Mouse (Mus musculus): ENCODE data around the gene Cyp2u1. TPM values are rescaled to one million over a fixed set of nuclear protein-coding genes. Genes with fewer than 3 reads are reported as not detected.

The Cyp2u1 gene
- polyA plus RNA-seq, 1 experiment = 4.1 TPM

- H3K36me3 ChIP-seq (ENCODE audit: control insufficient read depth, insufficient read depth) = no peaks in the 10 kb centered on the region
- H3K27me3 ChIP-seq (ENCODE audit: control insufficient read depth, insufficient read depth, insufficient read length) = no peaks in the 10 kb centered on the region
- no peak overlapping the region for H3ac ChIP-seq (ENCODE audit: control insufficient read depth, insufficient read length)
- no peak overlapping the region for H3K4me2 ChIP-seq (ENCODE audit: low read depth)
- TF ChIP-seq MAX (IDR thresholded peaks at IDR 0.05; ENCODE audit: low read depth) = no peak
- no peak for TF ChIP-seq TCF3 (IDR thresholded peaks at IDR 0.05; ENCODE audit: insufficient read length, low read depth)
- no peak for TF ChIP-seq TCF12 (IDR thresholded peaks at IDR 0.05; ENCODE audit: insufficient read depth, poor library complexity, severe bottlenecking)
- no peak for TF ChIP-seq REST (IDR thresholded peaks at IDR 0.05; ENCODE audit: insufficient read depth, insufficient read length)
- no peak for TF ChIP-seq CEBPB (IDR thresholded peaks at IDR 0.05; ENCODE audit: insufficient read depth, poor library complexity, severe bottlenecking)
- TF ChIP-seq POLR2A (IDR thresholded peaks at IDR 0.05; ENCODE audit: insufficient read length, low read depth) = no peak
- TF ChIP-seq MYOG (IDR thresholded peaks at IDR 0.05; ENCODE audit: control insufficient read depth in 1 of 3, insufficient read depth in 1 of 3, insufficient read length in 2 of 3, low read depth in 2 of 3) = no peak
- no peak for TF ChIP-seq E2F4 (IDR thresholded peaks at IDR 0.05; ENCODE audit: insufficient read depth)
- no peak for TF ChIP-seq POLR2AphosphoS2 (IDR thresholded peaks at IDR 0.05; ENCODE audit: insufficient read length, low read depth)
- no peak for TF ChIP-seq USF1 (IDR thresholded peaks at IDR 0.05; ENCODE audit: low read depth)
- TF ChIP-seq MYOD1 (IDR thresholded peaks at IDR 0.05; ENCODE audit: control insufficient read depth in 1 of 3, insufficient read length in 2 of 3, low read depth in 2 of 3) = no peak
- TF ChIP-seq SRF (IDR thresholded peaks at IDR 0.05; ENCODE audit: control insufficient read depth, insufficient read length, low read depth) = no peak
- H3K4me3 ChIP-seq = no peak overlapping the region
- H3K79me2 ChIP-seq (ENCODE audit: control insufficient read depth, insufficient read depth) = no peaks in the 10 kb centered on the region
Measured at GRCm38 (mm10) chr3:131292349-131292748, 10.7 kb downstream of the Cyp2u1 start.

GRCm38 (mm10) chr3:131291890-131292289 is 11.1 kb downstream of the Cyp2u1 start:
- Histone ChIP-seq H3K4me3 (no peak overlapping the region), H3K36me3 (ENCODE audit: control insufficient read depth, insufficient read depth) (no peaks in the 10 kb centered on the region), H3K4me2 (ENCODE audit: low read depth) (no peak overlapping the region), H3K79me2 (ENCODE audit: control insufficient read depth, insufficient read depth) (no peaks in the 10 kb centered on the region), H3ac (ENCODE audit: control insufficient read depth, insufficient read length) (no peak overlapping the region), H3K27me3 (ENCODE audit: control insufficient read depth, insufficient read depth, insufficient read length) (no peaks in the 10 kb centered on the region)
- TF ChIP-seq CEBPB (IDR thresholded peaks at IDR 0.05; ENCODE audit: insufficient read depth, poor library complexity, severe bottlenecking) (no peak), MYOD1 (IDR thresholded peaks at IDR 0.05; ENCODE audit: control insufficient read depth in 1 of 3, insufficient read length in 2 of 3, low read depth in 2 of 3) (no peak), SRF (IDR thresholded peaks at IDR 0.05; ENCODE audit: control insufficient read depth, insufficient read length, low read depth) (no peak), REST (IDR thresholded peaks at IDR 0.05; ENCODE audit: insufficient read depth, insufficient read length) (no peak), POLR2AphosphoS2 (IDR thresholded peaks at IDR 0.05; ENCODE audit: insufficient read length, low read depth) (no peak), USF1 (IDR thresholded peaks at IDR 0.05; ENCODE audit: low read depth) (no peak), TCF12 (IDR thresholded peaks at IDR 0.05; ENCODE audit: insufficient read depth, poor library complexity, severe bottlenecking) (no peak), MYOG (IDR thresholded peaks at IDR 0.05; ENCODE audit: control insufficient read depth in 1 of 3, insufficient read depth in 1 of 3, insufficient read length in 2 of 3, low read depth in 2 of 3) (no peak), TCF3 (IDR thresholded peaks at IDR 0.05; ENCODE audit: insufficient read length, low read depth) (no peak), E2F4 (IDR thresholded peaks at IDR 0.05; ENCODE audit: insufficient read depth) (no peak), POLR2A (IDR thresholded peaks at IDR 0.05; ENCODE audit: insufficient read length, low read depth) (no peak), MAX (IDR thresholded peaks at IDR 0.05; ENCODE audit: low read depth) (no peak)

- no peak for TF ChIP-seq SRF (IDR thresholded peaks at IDR 0.05; ENCODE audit: control insufficient read depth, insufficient read length, low read depth)
- no peak for TF ChIP-seq MAX (IDR thresholded peaks at IDR 0.05; ENCODE audit: low read depth)
- no peak for TF ChIP-seq MYOD1 (IDR thresholded peaks at IDR 0.05; ENCODE audit: control insufficient read depth in 1 of 3, insufficient read length in 2 of 3, low read depth in 2 of 3)
- TF ChIP-seq TCF12 (IDR thresholded peaks at IDR 0.05; ENCODE audit: insufficient read depth, poor library complexity, severe bottlenecking) = no peak
- TF ChIP-seq POLR2AphosphoS2 (IDR thresholded peaks at IDR 0.05; ENCODE audit: insufficient read length, low read depth) = no peak
- no peak for TF ChIP-seq MYOG (IDR thresholded peaks at IDR 0.05; ENCODE audit: control insufficient read depth in 1 of 3, insufficient read depth in 1 of 3, insufficient read length in 2 of 3, low read depth in 2 of 3)
- no peak for TF ChIP-seq POLR2A (IDR thresholded peaks at IDR 0.05; ENCODE audit: insufficient read length, low read depth)
- TF ChIP-seq E2F4 (IDR thresholded peaks at IDR 0.05; ENCODE audit: insufficient read depth) = no peak
- no peak for TF ChIP-seq REST (IDR thresholded peaks at IDR 0.05; ENCODE audit: insufficient read depth, insufficient read length)
- no peak for TF ChIP-seq CEBPB (IDR thresholded peaks at IDR 0.05; ENCODE audit: insufficient read depth, poor library complexity, severe bottlenecking)
- H3K4me2 ChIP-seq (ENCODE audit: low read depth) = no peak overlapping the region
- H3ac ChIP-seq (ENCODE audit: control insufficient read depth, insufficient read length) = no peak overlapping the region
- H3K79me2 ChIP-seq (ENCODE audit: control insufficient read depth, insufficient read depth) = no peaks in the 10 kb centered on the region
- H3K27me3 ChIP-seq (ENCODE audit: control insufficient read depth, insufficient read depth, insufficient read length) = no peaks in the 10 kb centered on the region
- no peaks in the 10 kb centered on the region for H3K36me3 ChIP-seq (ENCODE audit: control insufficient read depth, insufficient read depth)
- H3K4me3 ChIP-seq = no peak overlapping the region
Measured at GRCm38 (mm10) chr3:131274151-131274550, 28.9 kb downstream of the Cyp2u1 start.

- Histone ChIP-seq H3K79me2 (ENCODE audit: control insufficient read depth, insufficient read depth) (no peaks in the 10 kb centered on the region), H3ac (ENCODE audit: control insufficient read depth, insufficient read length) (peak overlapping the region; percentile 41), H3K4me2 (ENCODE audit: low read depth) (peak overlapping the region; percentile 92), H3K27me3 (ENCODE audit: control insufficient read depth, insufficient read depth, insufficient read length) (no peaks in the 10 kb centered on the region), H3K4me3 (peak overlapping the region; percentile 48), H3K36me3 (ENCODE audit: control insufficient read depth, insufficient read depth) (no peaks in the 10 kb centered on the region)
- no peak for TF ChIP-seq SRF (IDR thresholded peaks at IDR 0.05; ENCODE audit: control insufficient read depth, insufficient read length, low read depth)
- no peak for TF ChIP-seq MAX (IDR thresholded peaks at IDR 0.05; ENCODE audit: low read depth)
Measured at GRCm38 (mm10) chr3:131272374-131273100, 30.5 kb downstream of the Cyp2u1 start.

Measured in myocyte (in vitro differentiated cells).